Mouse (Mus musculus): ENCODE data around the gene Tspan32. TPM values are rescaled to one million over a fixed set of nuclear protein-coding genes. Genes with fewer than 3 reads are reported as not detected.
A peak's percentile ranks its signal among the peaks of the same experiment; 100 is the strongest.

Tspan32 gene
- polyA plus RNA-seq, 1 experiment, result 3.5 TPM

DNA sequence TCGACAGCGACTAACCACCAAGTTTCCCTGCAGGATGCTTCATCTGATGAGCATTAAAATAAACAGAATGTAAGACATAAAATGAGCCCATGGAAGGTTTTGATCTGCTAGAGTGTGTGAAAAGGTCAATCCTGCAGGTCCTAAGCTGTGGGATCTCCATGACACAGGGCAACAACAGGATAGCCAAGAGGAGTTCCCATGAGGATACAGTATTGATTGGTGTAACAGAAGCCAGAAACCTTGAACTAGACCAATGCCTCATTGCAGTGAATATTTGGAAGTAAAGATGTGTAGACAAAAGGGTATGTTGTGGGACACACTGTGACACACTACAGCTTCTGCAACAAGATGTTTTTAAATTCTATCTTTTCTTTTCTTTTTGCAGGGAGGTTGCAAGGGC is 29.3 kb downstream of the Tspan32 start:
- TF ChIP-seq POLR2A (IDR thresholded peaks at IDR 0.05; ENCODE audit: low read depth, low read length) (no peak), CTCF (IDR thresholded peaks at IDR 0.05; ENCODE audit: extremely low read depth, insufficient read length, insufficient replicate concordance, low read depth, low read length) (no peak)
- H3K27me3 ChIP-seq (ENCODE audit: control insufficient read depth, insufficient read depth, low read length), result 0 out of 2 replicates have a peak, but pooled peaks cover 4% of the 10 kb centered on the region
- no peak overlapping the region for H3K27ac ChIP-seq (ENCODE audit: insufficient read depth, low read depth, low read length)
- H3K4me3 ChIP-seq (ENCODE audit: low read depth, low read length), result no peak overlapping the region
- WGBS, result 93% methylated on average over 2 of the region's 2 CpGs
- H3K36me3 ChIP-seq (ENCODE audit: control insufficient read depth, insufficient read depth, low read length), result no peaks in the 10 kb centered on the region
- H3K4me1 ChIP-seq (ENCODE audit: control insufficient read depth, insufficient read depth, insufficient read length, low read length), result no peaks in the 10 kb centered on the region

DNA sequence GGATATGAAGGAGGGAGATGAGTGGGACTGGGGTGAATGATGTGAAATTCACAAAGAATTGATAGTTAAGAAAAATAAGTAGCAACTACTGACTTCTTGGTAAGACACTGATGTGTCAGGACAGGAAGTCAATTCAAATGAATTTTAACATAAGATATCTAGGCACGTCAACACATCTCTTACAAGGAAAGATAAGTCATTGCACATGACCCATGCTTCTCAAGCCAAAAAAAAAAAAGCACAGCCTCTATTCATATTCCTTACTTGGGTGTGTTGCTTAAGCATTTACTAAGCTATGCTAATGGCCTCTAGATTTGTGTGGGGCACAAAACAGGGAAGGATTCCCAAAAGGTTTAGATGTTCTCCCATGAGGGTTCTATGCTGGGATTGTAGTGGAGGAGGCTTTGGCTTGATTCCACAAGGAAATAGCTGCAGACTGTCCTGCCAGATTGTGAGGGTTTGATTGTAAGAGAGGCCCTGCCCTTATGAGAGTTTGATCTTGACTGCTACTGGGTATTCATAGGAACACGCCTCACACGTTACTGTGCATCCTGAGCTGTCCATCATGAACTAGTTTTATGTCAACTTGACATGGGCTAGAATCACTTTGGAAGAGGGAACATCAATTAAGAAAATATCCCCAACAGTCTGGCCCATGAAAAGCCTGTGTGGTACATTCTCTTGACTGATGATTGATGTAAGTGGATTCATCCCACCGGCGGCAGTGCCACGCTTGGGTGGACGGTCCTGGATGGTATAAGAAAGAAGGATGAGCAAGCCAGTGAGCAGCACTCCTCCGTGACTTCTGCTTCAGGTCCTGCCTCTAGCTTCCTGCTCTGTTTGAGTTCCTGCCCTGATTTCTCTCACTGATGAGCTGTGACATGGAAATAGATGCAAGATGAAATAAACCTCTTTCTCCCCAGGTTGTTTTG is 29.9 kb downstream of the Tspan32 start:
- TF ChIP-seq CTCF (IDR thresholded peaks at IDR 0.05; ENCODE audit: extremely low read depth, insufficient read length, insufficient replicate concordance, low read depth, low read length) (no peak), POLR2A (IDR thresholded peaks at IDR 0.05; ENCODE audit: low read depth, low read length) (no peak)
- 79% methylated on average over 8 of the region's 8 CpGs for WGBS
- Histone ChIP-seq H3K27me3 (ENCODE audit: control insufficient read depth, insufficient read depth, low read length) (0 out of 2 replicates have a peak, but pooled peaks cover 4% of the 10 kb centered on the region), H3K4me3 (ENCODE audit: low read depth, low read length) (no peak overlapping the region), H3K27ac (ENCODE audit: insufficient read depth, low read depth, low read length) (no peak overlapping the region), H3K36me3 (ENCODE audit: control insufficient read depth, insufficient read depth, low read length) (no peaks in the 10 kb centered on the region), H3K4me1 (ENCODE audit: control insufficient read depth, insufficient read depth, insufficient read length, low read length) (no peaks in the 10 kb centered on the region)

DNA sequence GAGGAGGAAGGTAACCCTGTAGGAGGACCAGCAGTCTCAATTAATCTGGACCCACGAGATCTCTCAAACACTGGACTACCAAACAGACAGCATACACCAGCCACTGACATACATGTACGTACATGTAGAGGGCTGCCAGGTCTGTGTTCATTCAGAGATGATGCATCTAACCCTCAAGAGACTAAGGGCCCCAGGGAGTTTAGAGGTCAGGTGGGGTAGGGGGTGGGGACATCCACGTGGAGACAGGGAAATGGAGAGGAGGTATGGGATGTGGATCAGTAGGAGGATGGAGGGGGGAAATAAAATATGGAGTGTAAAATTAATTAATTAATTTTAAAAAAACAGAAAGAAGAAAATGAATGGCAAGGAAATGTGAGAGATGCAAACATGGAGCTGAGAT is 31.9 kb downstream of the Tspan32 start:
- Histone ChIP-seq H3K4me3 (ENCODE audit: low read depth, low read length) (no peak overlapping the region), H3K36me3 (ENCODE audit: control insufficient read depth, insufficient read depth, low read length) (no peaks in the 10 kb centered on the region), H3K27ac (ENCODE audit: insufficient read depth, low read depth, low read length) (no peak overlapping the region), H3K4me1 (ENCODE audit: control insufficient read depth, insufficient read depth, insufficient read length, low read length) (no peaks in the 10 kb centered on the region), H3K27me3 (ENCODE audit: control insufficient read depth, insufficient read depth, low read length) (0 out of 2 replicates have a peak, but pooled peaks cover 4% of the 10 kb centered on the region)
- TF ChIP-seq POLR2A (IDR thresholded peaks at IDR 0.05; ENCODE audit: low read depth, low read length), result no peak
- TF ChIP-seq CTCF (IDR thresholded peaks at IDR 0.05; ENCODE audit: extremely low read depth, insufficient read length, insufficient replicate concordance, low read depth, low read length), result no peak
- WGBS, result 82% methylated on average over 3 of the region's 3 CpGs

DNA sequence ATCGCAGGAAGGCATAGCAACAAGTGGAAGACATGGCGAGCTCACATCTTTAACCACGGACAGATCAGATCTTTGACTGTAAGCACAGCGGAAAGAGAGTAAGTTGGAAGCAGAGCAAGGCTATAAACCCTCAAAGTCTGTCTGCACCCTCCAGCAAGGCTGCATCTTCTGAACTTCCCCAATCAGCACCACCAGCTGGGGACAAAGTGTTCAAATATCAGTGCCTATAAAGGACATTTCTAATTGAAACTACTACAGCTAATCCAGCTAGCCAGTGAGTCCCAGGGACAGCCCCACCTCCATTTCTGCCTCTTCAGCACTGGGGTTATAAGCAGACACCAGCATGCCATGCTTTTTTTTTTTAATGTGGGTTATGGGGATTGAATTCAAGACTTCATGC is 32.5 kb downstream of the Tspan32 start:
- 88% methylated on average over 4 of the region's 4 CpGs for WGBS
- H3K36me3 ChIP-seq (ENCODE audit: control insufficient read depth, insufficient read depth, low read length), result no peaks in the 10 kb centered on the region
- H3K27ac ChIP-seq (ENCODE audit: insufficient read depth, low read depth, low read length), result no peak overlapping the region
- TF ChIP-seq CTCF (IDR thresholded peaks at IDR 0.05; ENCODE audit: extremely low read depth, insufficient read length, insufficient replicate concordance, low read depth, low read length) (no peak), POLR2A (IDR thresholded peaks at IDR 0.05; ENCODE audit: low read depth, low read length) (no peak)
- no peaks in the 10 kb centered on the region for H3K4me1 ChIP-seq (ENCODE audit: control insufficient read depth, insufficient read depth, insufficient read length, low read length)
- no peak overlapping the region for H3K4me3 ChIP-seq (ENCODE audit: low read depth, low read length)
- 0 out of 2 replicates have a peak, but pooled peaks cover 4% of the 10 kb centered on the region for H3K27me3 ChIP-seq (ENCODE audit: control insufficient read depth, insufficient read depth, low read length)

- 0 out of 2 replicates have a peak overlapping the region, but pooled peaks have one; percentile 53 for H3K27ac ChIP-seq (ENCODE audit: insufficient read depth, low read depth, low read length)
- no peak for TF ChIP-seq CTCF (IDR thresholded peaks at IDR 0.05; ENCODE audit: extremely low read depth, insufficient read length, insufficient replicate concordance, low read depth, low read length)
- no peak for TF ChIP-seq POLR2A (IDR thresholded peaks at IDR 0.05; ENCODE audit: low read depth, low read length)
- H3K4me3 ChIP-seq (ENCODE audit: low read depth, low read length), result no peak overlapping the region
- H3K36me3 ChIP-seq (ENCODE audit: control insufficient read depth, insufficient read depth, low read length), result no peaks in the 10 kb centered on the region
- peaks cover 3% of the 10 kb centered on the region; the same call in 1 of the 2 replicates for H3K4me1 ChIP-seq (ENCODE audit: control insufficient read depth, insufficient read depth, insufficient read length, low read length)
- 0 out of 2 replicates have a peak, but pooled peaks cover 4% of the 10 kb centered on the region for H3K27me3 ChIP-seq (ENCODE audit: control insufficient read depth, insufficient read depth, low read length)
- 93% methylated on average over 3 of the region's 3 CpGs for WGBS
Observed at GRCm38 (mm10) chr7:143038174-143038931, 33.5 kb downstream of the Tspan32 start.

DNA sequence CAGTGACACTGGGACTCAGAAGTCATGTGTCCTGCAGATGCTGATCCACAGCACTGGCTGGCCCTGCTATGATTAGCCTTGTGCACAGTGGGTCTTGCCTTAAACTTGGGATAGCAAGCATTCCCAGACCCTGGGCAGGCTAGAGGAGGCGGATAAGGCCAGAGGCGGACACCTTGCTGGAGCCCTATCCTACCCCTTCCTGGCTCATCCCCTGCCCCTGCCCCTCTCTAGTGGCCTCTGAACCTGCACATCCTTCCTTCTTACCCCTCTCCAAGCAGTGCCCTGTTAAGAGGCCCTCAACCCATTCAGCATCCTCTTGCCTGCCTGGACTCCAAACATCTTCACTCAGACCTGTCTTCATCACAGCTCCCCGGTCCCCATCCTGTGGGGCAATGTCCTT is 35.7 kb downstream of the Tspan32 start:
- H3K4me1 ChIP-seq (ENCODE audit: control insufficient read depth, insufficient read depth, insufficient read length, low read length), result peaks cover 3% of the 10 kb centered on the region; the same call in 1 of the 2 replicates
- H3K27ac ChIP-seq (ENCODE audit: insufficient read depth, low read depth, low read length), result no peak overlapping the region
- WGBS, result 92% methylated on average over 3 of the region's 3 CpGs
- TF ChIP-seq POLR2A (IDR thresholded peaks at IDR 0.05; ENCODE audit: low read depth, low read length) (no peak), CTCF (IDR thresholded peaks at IDR 0.05; ENCODE audit: extremely low read depth, insufficient read length, insufficient replicate concordance, low read depth, low read length) (no peak)
- no peaks in the 10 kb centered on the region for H3K27me3 ChIP-seq (ENCODE audit: control insufficient read depth, insufficient read depth, low read length)
- H3K4me3 ChIP-seq (ENCODE audit: low read depth, low read length), result no peak overlapping the region
- no peaks in the 10 kb centered on the region for H3K36me3 ChIP-seq (ENCODE audit: control insufficient read depth, insufficient read depth, low read length)
